Mouse (Mus musculus) bone marrow, adult 2 months (tissue): Measurements from ENCODE around the gene Lrrc26.

ENCODE experiments used
- CTCF ChIP-seq: fragments of 200-500 bp; IDR thresholded peaks from 2 replicates; pipeline ENCODE4 v1.5.1; 2011; ENCODE audit warnings: low read length, control low read depth; ENCODE audit not compliant: control insufficient read depth, insufficient read depth
- POLR2A ChIP-seq: fragments of 200-500 bp; IDR thresholded peaks from 2 replicates; pipeline ENCODE4 v1.6.1; 2011; ENCODE audit warnings: low read depth, mild to moderate bottlenecking, control low read depth, low read length, borderline replicate concordance; ENCODE audit not compliant: control insufficient read depth

GRCm38 (mm10) chr2:25252331-25252730 is 37.4 kb upstream of the Lrrc26 start:
- TF ChIP-seq CTCF (peak; percentile 45; the same call in 1 of the 2 replicates), POLR2A (no peak)
